In the genomic region with DNA sequence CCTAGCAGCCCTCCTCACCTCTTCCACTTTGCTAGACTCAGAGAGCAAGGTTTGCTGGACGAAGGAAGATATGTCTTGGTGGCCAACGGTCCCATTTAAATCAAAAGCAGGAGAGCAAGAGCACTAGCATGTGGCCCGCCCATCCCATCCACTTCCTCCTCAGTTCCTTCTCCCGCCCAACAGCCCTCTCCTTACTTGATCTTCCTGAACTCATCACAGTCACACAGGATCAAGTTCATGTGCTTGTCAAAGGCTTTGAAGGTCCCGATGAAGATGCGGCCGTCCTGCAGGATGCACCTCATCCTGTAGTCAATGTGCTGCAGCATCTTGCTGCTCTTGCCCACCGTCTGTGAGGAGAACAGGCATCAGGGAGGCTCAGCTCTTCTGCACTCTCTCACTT, we compare ENCODE assay signal across 9 mouse cellular contexts. TPM values are rescaled to one million over a fixed set of nuclear protein-coding genes. Genes with fewer than 3 reads are reported as not detected.
DNase-seq lines count a peak whose midpoint lies in the region; ATAC-seq and TF ChIP-seq lines count a peak whose summit lies in the region.
"Had no signal": no experiment of that assay in that cellular context is flagged by ENCODE, and none has a peak within 500 bp of the region (broad histone marks: within the 10 kb centered on the region; RNA-seq: fewer than 3 reads in every experiment).

No protein-coding gene starts in this region.

- H3K27ac ChIP-seq in lung, embryonic 14.5 days (ENCODE audit: low read depth): no peak overlapping the region
- H3K27ac ChIP-seq in forebrain, embryonic 13.5 days: no peak overlapping the region
- H3K27ac ChIP-seq in limb, embryonic 11.5 days (replicated peaks; ENCODE audit: low read depth, low read length): no peak overlapping the region
- H3K27ac ChIP-seq in neural tube, embryonic 14.5 days (ENCODE audit: low read depth, low read length): no peak overlapping the region

- H3K4me3 ChIP-seq in lung, embryonic 14.5 days (ENCODE audit: low read depth, low read length): peak overlapping the region; percentile 99; the same call in 1 of the 2 replicates
- peak overlapping the region; percentile 6; the same call in 1 of the 2 replicates for H3K4me3 ChIP-seq in forebrain, embryonic 13.5 days
- no peak overlapping the region; the same call in 1 of the 2 replicates for H3K4me3 ChIP-seq in limb, embryonic 11.5 days (ENCODE audit: low read depth, low read length)
- H3K4me3 ChIP-seq in neural tube, embryonic 14.5 days (ENCODE audit: low read depth, low read length): no peak overlapping the region

- DNase-seq in lung, embryonic 14.5 days: no peak
- DNase-seq in lung, postnatal 4 days: no peak
- no peak for DNase-seq in limb, embryonic 11.5 days (ENCODE audit: low spot score)
- DNase-seq in cerebellum, adult 9-11 months: no peak
- DNase-seq in c-Kit-positive CD71-positive TER-119-positive erythroid progenitor cells, embryonic 14.5 days (ENCODE audit: low spot score): no peak
- DNase-seq in kidney, adult 8-10 months: no peak

- no peak for ATAC-seq in lung, embryonic 14.5 days (ENCODE audit: insufficient read depth)
- no peak for ATAC-seq in forebrain, embryonic 13.5 days
- no peak for ATAC-seq in limb, embryonic 11.5 days (ENCODE audit: insufficient number of reproducible peaks, low FRiP score, low TSS enrichment, low read depth)
- ATAC-seq in neural tube, embryonic 14.5 days (ENCODE audit: low read depth): no peak

- H3K27me3 ChIP-seq in lung, embryonic 14.5 days (ENCODE audit: insufficient read depth, low read length): no peaks in the 10 kb centered on the region
- H3K27me3 ChIP-seq in forebrain, embryonic 13.5 days: no peaks in the 10 kb centered on the region
- no peaks in the 10 kb centered on the region for H3K27me3 ChIP-seq in limb, embryonic 11.5 days (ENCODE audit: control insufficient read depth, insufficient read depth, low read length)
- peaks cover 3% of the 10 kb centered on the region; the same call in 1 of the 2 replicates for H3K27me3 ChIP-seq in neural tube, embryonic 14.5 days (ENCODE audit: control insufficient read depth, insufficient read depth, low read length)

- TF ChIP-seq CTCF in lung, embryonic 14.5 days (IDR thresholded peaks at IDR 0.05; ENCODE audit: low read depth): no peak

- H3K9me3 ChIP-seq in lung, embryonic 14.5 days (ENCODE audit: low read depth, low read length): no peaks in the 10 kb centered on the region
- no peaks in the 10 kb centered on the region for H3K9me3 ChIP-seq in forebrain, embryonic 13.5 days (replicated peaks)
- H3K9me3 ChIP-seq in limb, embryonic 11.5 days (ENCODE audit: control insufficient read depth, low read length): no peaks in the 10 kb centered on the region
- no peaks in the 10 kb centered on the region for H3K9me3 ChIP-seq in neural tube, embryonic 14.5 days (ENCODE audit: control insufficient read depth, low read length)

- no peaks in the 10 kb centered on the region for H3K4me1 ChIP-seq in lung, embryonic 14.5 days (ENCODE audit: insufficient read depth)
- peaks cover 22% of the 10 kb centered on the region for H3K4me1 ChIP-seq in forebrain, embryonic 13.5 days
- H3K4me1 ChIP-seq in limb, embryonic 11.5 days (ENCODE audit: control insufficient read depth, insufficient read depth, low read length): peaks cover 9% of the 10 kb centered on the region; the same call in 1 of the 2 replicates
- H3K4me1 ChIP-seq in neural tube, embryonic 14.5 days (ENCODE audit: control insufficient read depth, insufficient read depth, low read length): peaks cover 22% of the 10 kb centered on the region

- WGBS in lung, embryonic 14.5 days: 66% methylated on average over 8 of the region's 8 CpGs
- 76% methylated on average over 8 of the region's 8 CpGs for WGBS in forebrain, embryonic 13.5 days
- 82% methylated on average over 8 of the region's 8 CpGs for WGBS in limb, embryonic 11.5 days
- 78% methylated on average over 8 of the region's 8 CpGs for WGBS in neural tube, embryonic 14.5 days

- peak overlapping the region; percentile 100; the same call in 1 of the 2 replicates for H3K9ac ChIP-seq in lung, embryonic 14.5 days
- H3K9ac ChIP-seq in forebrain, embryonic 13.5 days: peak overlapping the region; percentile 100
- peak overlapping the region; percentile 12; the same call in 1 of the 2 replicates for H3K9ac ChIP-seq in limb, embryonic 11.5 days (ENCODE audit: low read length)
- no peak overlapping the region for H3K9ac ChIP-seq in neural tube, embryonic 14.5 days (replicated peaks; ENCODE audit: low read depth, low read length)

- H3K36me3 ChIP-seq in lung, embryonic 14.5 days (ENCODE audit: insufficient read depth): peaks cover 54% of the 10 kb centered on the region
- H3K36me3 ChIP-seq in forebrain, embryonic 13.5 days (ENCODE audit: poor library complexity, severe bottlenecking): peaks cover 51% of the 10 kb centered on the region
- peaks cover 16% of the 10 kb centered on the region for H3K36me3 ChIP-seq in limb, embryonic 11.5 days (ENCODE audit: control insufficient read depth, insufficient read depth, low read length)
- H3K36me3 ChIP-seq in neural tube, embryonic 14.5 days (ENCODE audit: control insufficient read depth, insufficient read depth, low read length): peaks cover 37% of the 10 kb centered on the region

- peak overlapping the region; percentile 73 for H3K4me2 ChIP-seq in lung, embryonic 14.5 days
- H3K4me2 ChIP-seq in forebrain, embryonic 13.5 days: peak overlapping the region; percentile 87
- H3K4me2 ChIP-seq in limb, embryonic 11.5 days (ENCODE audit: low read depth, severe bottlenecking): peak overlapping the region; percentile 67; the same call in 1 of the 2 replicates
- peak overlapping the region; percentile 89; the same call in 1 of the 2 replicates for H3K4me2 ChIP-seq in neural tube, embryonic 14.5 days (ENCODE audit: low read depth, low read length)

RNA-seq across cellular contexts. Expression of gene Snrpb, which starts 2.4 kb away (rescaled TPM):
- polyA plus RNA-seq in lung, embryonic 14.5 days (2014; fragmentation: Nextera tagmentation; extraction: Ambion mirVana): 691 and 703 TPM in 2 replicates
- polyA plus RNA-seq in forebrain, embryonic 13.5 days (2015; fragmentation: Nextera tagmentation; extraction: Ambion mirVana): 590 and 601 TPM in 2 replicates
- 844 and 891 TPM in 2 replicates for polyA plus RNA-seq in limb, embryonic 11.5 days (2014; fragmentation: Nextera tagmentation; extraction: Ambion mirVana)
- polyA plus RNA-seq in neural tube, embryonic 14.5 days (2014; fragmentation: Nextera tagmentation; extraction: Ambion mirVana): 299 and 315 TPM in 2 replicates

RNA-seq across cellular contexts. Expression of gene Tmc2, which starts 18.2 kb away (rescaled TPM):
- polyA plus RNA-seq in lung, embryonic 14.5 days (2014; fragmentation: Nextera tagmentation; extraction: Ambion mirVana): not detected in 2 replicates
- not detected in 2 replicates for polyA plus RNA-seq in forebrain, embryonic 13.5 days (2015; fragmentation: Nextera tagmentation; extraction: Ambion mirVana)
- not detected in 2 replicates for polyA plus RNA-seq in limb, embryonic 11.5 days (2014; fragmentation: Nextera tagmentation; extraction: Ambion mirVana)
- 0.05 TPM in 1 of 2 replicates, not detected in the other for polyA plus RNA-seq in neural tube, embryonic 14.5 days (2014; fragmentation: Nextera tagmentation; extraction: Ambion mirVana)
- polyA plus RNA-seq: gonadal fat pad, adult 2 months had no signal

Comparison
In these comparisons a context has a peak if more than half of its experiments do, and no peak if none do; other contexts are left out.
1. H3K4me3 ChIP-seq: peak in lung, embryonic 14.5 days (single experiment) and forebrain, embryonic 13.5 days (single experiment); none in limb, embryonic 11.5 days (single experiment) and neural tube, embryonic 14.5 days (single experiment).
2. Peak in every context shown above with its lines, with median percentiles within 50 percentile points of each other: H3K4me2 ChIP-seq.